Mouse (Mus musculus) E14TG2a.4 (cell line): Measurements from ENCODE around the gene March6.

Experiments used
- CTCF ChIP-seq: conservative IDR thresholded peaks from 2 replicates; pipeline ENCODE4 v1.5.1; 2014; ENCODE audit warnings: low read length
- POU5F1 ChIP-seq: IDR thresholded peaks from 2 replicates; pipeline ENCODE4 v1.6.1; 2014; ENCODE audit warnings: low read length, borderline replicate concordance

- TF ChIP-seq CTCF: no peak
- no peak for TF ChIP-seq POU5F1
These were observed 100.8 kb downstream of the March6 start for GRCm38 (mm10) chr15:31430014-31430413.
